In genomic region chr7:34338445-34339163, GRCm38 (mm10) we compare ENCODE assay signal across 16 mouse cellular contexts. TPM values are rescaled to one million over a fixed set of nuclear protein-coding genes. Genes with fewer than 3 reads are reported as not detected.
DNase-seq lines count a peak whose midpoint lies in the region; ATAC-seq lines count a peak whose summit lies in the region.
"Had no signal": no experiment of that assay in that cellular context is flagged by ENCODE, and none has a peak within 500 bp of the region (broad histone marks: within the 10 kb centered on the region; RNA-seq: fewer than 3 reads in every experiment).

No protein-coding gene starts in this region.

- DNase-seq in heart, postnatal 14 days = no peak
- DNase-seq in yolk sac, embryonic 10.5 days (ENCODE audit: low spot score) = peak; percentile 25
- DNase-seq in ovary, postnatal 36 days (ENCODE audit: low spot score) = no peak
- DNase-seq: adrenal gland, adult 2 months; cerebellum, postnatal 10 days; kidney, adult 11 months; liver, postnatal 0 days; right cerebral cortex, adult 18-20 months had no signal

- intact Hi-C loops in heart, postnatal 14 days (cut with DNase I) = no loop called here

- no peaks in the 10 kb centered on the region for H3K27me3 ChIP-seq in heart, embryonic 14.5 days (ENCODE audit: control insufficient read depth, insufficient read depth, low read length)
- H3K27me3 ChIP-seq in megakaryocyte, embryonic 14.5 days (replicated peaks) = no peaks in the 10 kb centered on the region
- no peaks in the 10 kb centered on the region for H3K27me3 ChIP-seq in embryonic facial prominence, embryonic 13.5 days
- H3K27me3 ChIP-seq: neural tube, embryonic 13.5 days had no signal

- H3K4me2 ChIP-seq in heart, embryonic 14.5 days (ENCODE audit: low read length) = peak overlapping the region; percentile 32; the same call in 1 of the 2 replicates
- H3K4me2 ChIP-seq in embryonic facial prominence, embryonic 13.5 days = no peak overlapping the region
- H3K4me2 ChIP-seq: hindbrain, embryonic 14.5 days; neural tube, embryonic 13.5 days had no signal

- peak; percentile 59; the same call in 1 of the 2 replicates for ATAC-seq in heart, embryonic 14.5 days (ENCODE audit: insufficient number of reproducible peaks, insufficient read depth, low FRiP score, low read depth)
- no peak for ATAC-seq in megakaryocyte, adult 5-6 weeks (ENCODE audit: poor library complexity, severe bottlenecking)
- ATAC-seq in embryonic facial prominence, embryonic 13.5 days (ENCODE audit: insufficient number of reproducible peaks, insufficient read depth, low FRiP score, low TSS enrichment, low read depth) = no peak
- ATAC-seq: liver, postnatal 0 days; midbrain, embryonic 16.5 days had no signal

- H3K9me3 ChIP-seq in heart, embryonic 14.5 days (ENCODE audit: control insufficient read depth, low read length) = peaks cover 2% of the 10 kb centered on the region; the same call in 1 of the 2 replicates
- peaks cover 13% of the 10 kb centered on the region for H3K9me3 ChIP-seq in megakaryocyte, embryonic 14.5 days
- H3K9me3 ChIP-seq in embryonic facial prominence, embryonic 13.5 days = no peaks in the 10 kb centered on the region

- no peak overlapping the region for H3K4me3 ChIP-seq in heart, embryonic 14.5 days (ENCODE audit: control insufficient read depth in 1 of 2, insufficient read depth in 1 of 2, low read depth in 1 of 2, low read length in 2 of 2)
- peak overlapping the region; percentile 4 for H3K4me3 ChIP-seq in megakaryocyte, embryonic 14.5 days (replicated peaks)
- no peak overlapping the region for H3K4me3 ChIP-seq in embryonic facial prominence, embryonic 13.5 days
- H3K4me3 ChIP-seq: neural tube, embryonic 13.5 days had no signal

- 31% methylated on average over 9 of the region's 9 CpGs for WGBS in heart, embryonic 14.5 days
- 55% methylated on average over 9 of the region's 9 CpGs for WGBS in embryonic facial prominence, embryonic 13.5 days

- H3K9ac ChIP-seq in heart, embryonic 14.5 days (ENCODE audit: low read length) = no peak overlapping the region
- no peak overlapping the region for H3K9ac ChIP-seq in embryonic facial prominence, embryonic 13.5 days
- H3K9ac ChIP-seq: hindbrain, embryonic 14.5 days; liver, postnatal 0 days; neural tube, embryonic 13.5 days had no signal

- peak overlapping the region; percentile 80 to 85 for H3K27ac ChIP-seq in heart, embryonic 14.5 days (replicated peaks in 1 of 2; ENCODE audit: control insufficient read depth in 1 of 2, insufficient read depth in 1 of 2, low read depth in 2 of 2, low read length in 2 of 2)
- H3K27ac ChIP-seq in embryonic facial prominence, embryonic 13.5 days = peak overlapping the region; percentile 39
- H3K27ac ChIP-seq: hindbrain, embryonic 14.5 days; macrophage; neural tube, embryonic 13.5 days had no signal

- peaks cover 17 to 30% of the 10 kb centered on the region in 2 experiments for H3K4me1 ChIP-seq in heart, embryonic 14.5 days (ENCODE audit: control insufficient read depth in 2 of 2, insufficient read depth in 2 of 2, low read length in 2 of 2)
- H3K4me1 ChIP-seq in megakaryocyte, embryonic 14.5 days = peaks cover 49% of the 10 kb centered on the region
- H3K4me1 ChIP-seq in embryonic facial prominence, embryonic 13.5 days = peaks cover 5% of the 10 kb centered on the region; the same call in 1 of the 2 replicates
- H3K4me1 ChIP-seq: neural tube, embryonic 13.5 days had no signal

- peaks cover 40% of the 10 kb centered on the region for H3K36me3 ChIP-seq in heart, embryonic 14.5 days (ENCODE audit: control insufficient read depth, insufficient read depth, low read length)
- peaks cover 63% of the 10 kb centered on the region for H3K36me3 ChIP-seq in megakaryocyte, embryonic 14.5 days (replicated peaks; ENCODE audit: low read length)
- H3K36me3 ChIP-seq in embryonic facial prominence, embryonic 13.5 days = peaks cover 44% of the 10 kb centered on the region

RNA-seq across cellular contexts. Expression of gene 4931406P16Rik, which starts 25.3 kb away (rescaled TPM):
- polyA plus RNA-seq in heart, embryonic 14.5 days (2014; fragmentation: Nextera tagmentation; extraction: Ambion mirVana) = 40.5 and 44.9 TPM in 2 replicates
- total RNA-seq in heart, postnatal 14 days (2021) = 10 to 100 TPM; 71.5 to 80.6 TPM
- polyA plus RNA-seq in megakaryocyte, embryonic 14.5 days (2012; ENCODE audit: insufficient read depth, low replicate concordance) = 3.4 and 6.2 TPM in 2 replicates
- 18.6 and 23.2 TPM in 2 replicates for total RNA-seq in megakaryocyte, adult 5-6 weeks (2015)
- total RNA-seq in megakaryocyte, adult 5-6 weeks (2017) = 19.4 and 23.7 TPM in 2 replicates
- 22.3 and 23.6 TPM in 2 replicates for polyA plus RNA-seq in embryonic facial prominence, embryonic 13.5 days (2015; fragmentation: Nextera tagmentation; extraction: Ambion mirVana)

RNA-seq across cellular contexts. Expression of gene Lsm14a, which starts 54.5 kb away (rescaled TPM):
- polyA plus RNA-seq in heart, embryonic 14.5 days (2014; fragmentation: Nextera tagmentation; extraction: Ambion mirVana) = 32.4 and 40.0 TPM in 2 replicates
- total RNA-seq in heart, postnatal 14 days (2021) = 10 to 100 TPM; 81.3 to 87.3 TPM
- 3.0 and 16.9 TPM in 2 replicates for polyA plus RNA-seq in megakaryocyte, embryonic 14.5 days (2012; ENCODE audit: insufficient read depth, low replicate concordance)
- 118 and 135 TPM in 2 replicates for total RNA-seq in megakaryocyte, adult 5-6 weeks (2015)
- 85.4 and 90.6 TPM in 2 replicates for total RNA-seq in megakaryocyte, adult 5-6 weeks (2017)
- polyA plus RNA-seq in embryonic facial prominence, embryonic 13.5 days (2015; fragmentation: Nextera tagmentation; extraction: Ambion mirVana) = 96.6 and 98.6 TPM in 2 replicates
